Mouse (Mus musculus) heart, postnatal 0 days (tissue): ENCODE measurements at regions not wholly inside any gene's neighbourhood (a gene's known extent, or its start where the extent isn't known, plus 50 kb on each side); places are given as distances from the start of the nearest gene placed in this dataset.

Source experiments
- ATAC-seq: fragments of 200-750 bp; cut with Nextera tagmentation; 2 replicates; pipeline ENCODE4 v1.8.0; 2017; ENCODE audit warnings: low read depth, moderate number of reproducible peaks, moderate library complexity; ENCODE audit not compliant: insufficient read depth
- DNase-seq: peaks from one replicate; pipeline ENCODE4 v3.0.0-alpha.2; 2016; ENCODE audit warnings: low spot score
- H3K27ac ChIP-seq: fragments of 300-500 bp; sonication (generic); 2 replicates; pipeline ENCODE4 v1.5.1; 2014; ENCODE audit warnings: low read depth, mild to moderate bottlenecking
- H3K27me3 ChIP-seq: fragments of 300-500 bp; sonication (generic); 2 replicates; pipeline ENCODE4 v1.6.1; 2014; ENCODE audit warnings: low read length, mixed read lengths; ENCODE audit not compliant: control insufficient read depth, insufficient read depth
- H3K36me3 ChIP-seq: fragments of 300-500 bp; sonication (generic); replicated peaks from 2 replicates; pipeline ENCODE4 v1.6.1; 2014; ENCODE audit warnings: low read length, mixed read lengths; ENCODE audit not compliant: control insufficient read depth, insufficient read depth
- H3K4me1 ChIP-seq: fragments of 300-500 bp; sonication (generic); 2 replicates; pipeline ENCODE4 v1.6.1; 2014; ENCODE audit warnings: antibody characterized with exemption; ENCODE audit not compliant: control insufficient read depth, insufficient read depth
- H3K4me2 ChIP-seq: fragments of 300-500 bp; sonication (generic); 2 replicates; pipeline ENCODE4 v1.6.1; 2014; ENCODE audit warnings: low read depth, mild to moderate bottlenecking, low read length, moderate library complexity
- H3K4me3 ChIP-seq: fragments of 300-500 bp; sonication (generic); 2 replicates; pipeline ENCODE4 v1.5.1; 2014; ENCODE audit warnings: low read depth, low read length
- H3K9ac ChIP-seq: fragments of 300-500 bp; sonication (generic); replicated peaks from 2 replicates; pipeline ENCODE4 v1.6.1; 2014; ENCODE audit warnings: low read depth, low read length, mixed read lengths
- H3K9me3 ChIP-seq: fragments of 300-500 bp; sonication (generic); replicated peaks from 2 replicates; pipeline ENCODE4 v1.6.1; 2016; ENCODE audit warnings: low read length; ENCODE audit not compliant: control insufficient read depth
- CTCF ChIP-seq: IDR thresholded peaks from 2 replicates; pipeline ENCODE4 v1.5.1; 2016; ENCODE audit warnings: antibody characterized with exemption, control low read depth, low read depth
- EP300 ChIP-seq: IDR thresholded peaks from 2 replicates; pipeline ENCODE4 v1.6.1; 2016; ENCODE audit warnings: antibody characterized with exemption, low read depth
- WGBS: fragments of 180-500 bp; shearing (Covaris S2); extraction: QIAGEN DNeasy Blood & Tissue Kit; methylation state at CpG from one replicate; pipeline ENCODE4 v1.1.7; 2014; 5-methylcytosine and 5-hydroxymethylcytosine counted together

DNA sequence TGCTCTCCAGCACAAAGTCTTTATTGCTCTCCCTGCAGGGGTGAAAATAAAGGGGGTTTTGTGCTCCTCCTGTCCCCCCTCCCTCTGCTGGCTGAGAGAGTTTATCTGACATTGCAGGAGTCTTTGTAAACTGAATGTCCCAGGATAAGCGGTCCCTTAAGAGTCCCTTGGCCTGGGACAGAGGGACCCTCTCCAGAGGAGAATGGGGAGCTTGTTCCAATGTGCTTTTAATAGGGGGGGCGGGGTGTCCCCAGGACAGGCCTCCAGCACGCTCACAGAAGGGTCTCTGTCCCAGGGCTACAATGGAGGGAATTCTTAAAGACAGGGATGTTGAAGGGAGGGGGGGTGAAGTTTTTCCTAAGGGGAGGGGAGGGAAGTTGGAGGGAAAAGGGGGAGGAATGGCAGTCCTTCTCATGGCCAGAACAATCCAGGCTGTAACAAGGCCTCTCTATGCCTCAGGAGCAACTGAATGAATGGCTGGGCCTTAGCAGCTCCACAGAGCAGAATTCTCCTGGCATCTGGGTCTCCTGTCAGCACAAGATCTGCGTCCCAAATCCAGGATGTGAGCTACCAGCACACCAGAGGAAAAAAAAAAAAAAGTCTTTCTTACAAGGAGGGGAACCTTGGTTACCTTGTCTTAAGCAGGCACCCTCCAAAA is 406.4 kb downstream of the Sox9 start:
- no peaks in the 10 kb centered on the region; the same call in 1 of the 2 replicates for H3K27me3 ChIP-seq
- WGBS = 51% methylated on average over 4 of the region's 4 CpGs
- no peaks in the 10 kb centered on the region for H3K36me3 ChIP-seq
- no peak for TF ChIP-seq CTCF
- TF ChIP-seq EP300 = no peak
- no peak overlapping the region for H3K27ac ChIP-seq
- no peak for DNase-seq
- H3K4me3 ChIP-seq = no peak overlapping the region
- H3K4me1 ChIP-seq = no peaks in the 10 kb centered on the region
- H3K9ac ChIP-seq = no peak overlapping the region
- H3K9me3 ChIP-seq = no peaks in the 10 kb centered on the region
- no peak overlapping the region for H3K4me2 ChIP-seq
- ATAC-seq = 0 out of 2 replicates have a peak, but pooled peaks have one; percentile 39

DNA sequence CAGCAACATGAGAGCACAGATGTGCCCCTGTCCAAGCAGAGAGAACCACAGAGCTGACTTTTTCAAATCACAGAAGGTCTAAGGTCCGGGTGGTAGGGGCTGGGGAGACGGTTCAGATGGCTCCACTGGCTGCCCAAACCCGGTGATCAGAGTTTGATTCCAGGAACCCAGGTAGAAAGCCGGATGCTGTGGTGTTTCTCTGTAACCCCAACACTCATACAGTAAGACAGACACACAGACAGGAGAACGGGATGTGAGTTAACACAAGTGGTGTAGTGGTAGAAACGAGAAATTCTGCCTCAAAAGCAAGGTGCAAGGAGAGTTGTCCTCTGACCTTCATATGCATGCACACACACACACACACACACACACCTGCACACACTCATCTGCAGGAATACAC is 408.0 kb downstream of the Sox9 start:
- WGBS = 78% methylated on average over 6 of the region's 6 CpGs
- Histone ChIP-seq H3K27me3 (no peaks in the 10 kb centered on the region; the same call in 1 of the 2 replicates), H3K4me1 (no peaks in the 10 kb centered on the region), H3K27ac (no peak overlapping the region), H3K9ac (no peak overlapping the region), H3K36me3 (no peaks in the 10 kb centered on the region), H3K4me2 (no peak overlapping the region), H3K9me3 (no peaks in the 10 kb centered on the region), H3K4me3 (no peak overlapping the region)
- DNase-seq (no peak), ATAC-seq (no peak)
- no peak for TF ChIP-seq CTCF
- TF ChIP-seq EP300 = no peak

DNA sequence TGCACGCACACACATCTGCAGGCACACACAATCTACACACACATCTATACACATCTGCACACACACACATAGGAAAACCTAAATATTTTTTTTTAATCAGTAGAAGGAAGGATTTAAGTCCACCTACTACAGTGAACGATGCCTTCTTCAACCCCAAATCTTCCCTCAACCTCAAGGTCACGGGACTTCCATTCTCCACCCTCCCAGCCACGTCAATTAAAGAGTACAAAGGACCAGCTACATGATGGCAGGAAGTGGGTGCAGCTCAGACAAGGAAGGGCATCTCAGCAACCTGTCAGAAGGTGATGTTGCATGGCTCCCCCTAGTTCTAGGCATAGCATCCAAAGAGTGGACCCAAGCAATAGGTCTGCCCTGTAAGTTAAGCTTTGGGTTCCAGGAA is 408.5 kb downstream of the Sox9 start:
- Histone ChIP-seq H3K4me1 (no peaks in the 10 kb centered on the region), H3K9ac (no peak overlapping the region), H3K4me3 (no peak overlapping the region), H3K4me2 (no peak overlapping the region), H3K9me3 (no peaks in the 10 kb centered on the region), H3K27me3 (no peaks in the 10 kb centered on the region; the same call in 1 of the 2 replicates), H3K27ac (no peak overlapping the region), H3K36me3 (no peaks in the 10 kb centered on the region)
- TF ChIP-seq CTCF (no peak), EP300 (no peak)
- no peak for DNase-seq
- no peak for ATAC-seq
- WGBS = 68% methylated on average over 4 of the region's 4 CpGs

DNA sequence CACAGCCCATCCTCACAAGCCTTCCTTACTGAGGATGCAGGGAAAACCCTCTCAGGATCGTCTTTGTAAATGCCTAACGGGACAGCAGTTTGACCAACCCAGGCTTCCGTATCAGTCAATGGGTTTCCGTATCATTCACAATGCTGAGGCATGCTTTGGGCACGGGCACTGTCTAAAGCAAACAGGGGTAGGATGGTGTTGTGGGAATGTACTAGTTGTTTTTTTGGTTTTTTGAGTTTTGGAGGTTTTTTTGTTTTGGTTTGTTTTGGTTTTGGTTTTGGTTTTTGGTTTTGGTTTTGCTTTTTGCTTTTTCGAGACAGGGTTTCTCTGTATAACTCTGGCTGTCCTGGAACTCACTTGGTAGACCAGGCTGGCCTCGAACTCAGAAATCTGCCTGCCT is 409.0 kb downstream of the Sox9 start:
- 87% methylated on average over 7 of the region's 7 CpGs for WGBS
- no peak overlapping the region for H3K9ac ChIP-seq
- TF ChIP-seq EP300 = no peak
- TF ChIP-seq CTCF = no peak

DNA sequence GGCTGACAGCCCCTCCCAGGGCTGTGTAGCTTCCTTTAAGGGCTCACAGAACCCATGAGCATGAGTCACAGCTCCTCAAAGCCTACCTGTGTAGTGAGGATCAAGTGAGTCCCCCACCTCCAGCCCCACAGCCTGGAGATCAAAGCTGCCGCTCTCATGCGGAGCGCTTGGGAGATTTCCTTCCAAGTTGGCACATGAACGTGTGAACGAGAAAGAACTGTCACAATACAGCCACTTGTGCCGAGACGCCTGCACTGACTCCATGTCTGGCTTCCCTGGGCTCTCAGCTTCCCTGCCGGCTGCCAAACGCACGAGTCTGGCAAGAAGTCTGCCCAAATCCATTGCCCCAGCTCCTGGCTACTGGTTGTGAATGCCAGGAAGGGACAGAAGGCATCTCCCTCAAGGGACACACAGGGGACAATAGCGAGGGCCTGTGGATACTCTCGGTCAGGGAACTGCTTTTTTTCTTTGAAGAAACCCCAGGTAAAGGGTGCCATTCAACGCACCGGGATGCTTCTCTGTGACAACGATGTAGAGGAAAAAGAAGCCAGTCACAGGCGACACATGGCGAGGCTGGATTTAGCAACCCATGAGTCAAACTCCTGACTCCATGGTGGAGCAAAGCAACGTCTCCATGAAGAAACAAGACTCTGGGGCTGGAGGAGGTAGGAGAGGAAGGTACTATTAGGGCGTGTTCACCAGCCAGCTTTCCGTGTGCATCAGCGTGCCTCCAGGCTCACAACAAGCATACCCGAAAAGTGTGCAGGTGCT is 410.2 kb downstream of the Sox9 start:
- H3K4me3 ChIP-seq = no peak overlapping the region
- no peak for ATAC-seq
- no peaks in the 10 kb centered on the region; the same call in 1 of the 2 replicates for H3K27me3 ChIP-seq
- H3K9me3 ChIP-seq = no peaks in the 10 kb centered on the region
- H3K4me2 ChIP-seq = no peak overlapping the region
- H3K4me1 ChIP-seq = no peaks in the 10 kb centered on the region
- TF ChIP-seq EP300 (no peak), CTCF (no peak)
- H3K9ac ChIP-seq = no peak overlapping the region
- no peak overlapping the region for H3K27ac ChIP-seq
- 48% methylated on average over 22 of the region's 22 CpGs for WGBS
- DNase-seq = no peak
- H3K36me3 ChIP-seq = no peaks in the 10 kb centered on the region

More for the DNA sequence above, 409.0 kb downstream of the Sox9 start:
- Histone ChIP-seq H3K4me2 (no peak overlapping the region), H3K4me3 (no peak overlapping the region), H3K4me1 (no peaks in the 10 kb centered on the region), H3K27ac (no peak overlapping the region), H3K9me3 (no peaks in the 10 kb centered on the region), H3K36me3 (no peaks in the 10 kb centered on the region), H3K27me3 (no peaks in the 10 kb centered on the region; the same call in 1 of the 2 replicates)
- ATAC-seq (no peak), DNase-seq (no peak)
